Mouse (Mus musculus) CD8-positive naive resting alpha-beta T cell, adult 2 months (primary cell): ENCODE measurements around the gene Pex5l.

ENCODE experiments used
- DNase-seq, 2 experiments: peaks; one replicate each; pipeline ENCODE4 v3.0.0; 2022; ENCODE audit warnings: low read depth in 2 of 2, low spot score in 2 of 2

The Pex5l gene

DNA sequence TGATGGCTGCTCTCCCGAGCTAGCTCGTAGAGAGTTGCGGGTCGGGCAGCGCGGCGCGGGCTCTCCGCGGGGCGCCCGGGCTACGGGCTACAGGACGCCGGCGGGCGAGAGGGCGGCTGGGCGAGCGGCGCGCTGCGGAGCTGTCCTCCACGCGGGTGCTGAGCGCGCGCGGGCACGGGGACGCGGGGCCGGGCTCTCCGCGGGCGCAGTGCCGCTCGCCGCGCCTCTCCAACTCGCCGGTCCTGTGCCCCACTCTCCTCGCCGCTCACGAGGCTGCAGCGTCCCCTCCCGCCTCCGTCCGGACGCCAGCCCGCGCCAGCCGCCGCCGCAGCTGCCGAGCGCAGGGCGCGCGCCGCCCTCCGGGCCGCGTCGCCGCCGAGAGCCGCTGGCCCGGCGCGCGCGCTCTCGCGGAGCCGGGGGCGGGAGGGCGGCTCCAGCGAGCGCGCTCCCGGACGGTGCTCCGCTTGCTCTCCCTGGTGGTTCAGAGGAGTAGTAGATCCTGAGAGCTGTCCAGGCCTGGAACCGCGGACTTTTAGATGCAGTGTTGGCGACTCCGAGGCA is at the start of gene Pex5l:
Gene Pex5l (minus strand): TSS at position 347 of the 561 bp plus-strand sequence.
- DNase-seq = no peak

DNA sequence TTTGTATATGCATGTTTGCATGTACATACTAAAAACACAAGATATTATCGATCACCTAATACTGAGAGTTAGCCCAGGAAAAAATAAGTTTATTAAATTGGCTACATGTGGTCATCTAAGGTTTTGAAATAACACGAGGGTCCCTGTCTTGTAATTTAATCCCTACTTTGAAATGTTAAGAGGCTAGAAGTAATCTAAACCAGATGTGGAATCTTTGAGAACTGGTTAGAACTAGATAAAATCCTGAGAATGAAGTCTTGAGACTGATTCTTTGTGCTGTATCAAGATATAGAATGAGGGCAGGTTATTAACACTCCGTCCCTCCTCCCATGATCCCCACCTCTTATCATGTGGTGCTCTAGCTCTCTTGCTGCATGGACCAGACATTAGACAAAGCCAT is 22.1 kb upstream of the Pex5l start:
- DNase-seq = no peak

- DNase-seq = no peak
These were observed 20.8 kb upstream of the Pex5l start for GRCm38 (mm10) chr3:33163821-33164220.

- DNase-seq = no peak
These were observed 545 bp upstream of the Pex5l start for GRCm38 (mm10) chr3:33143592-33143991.

DNA sequence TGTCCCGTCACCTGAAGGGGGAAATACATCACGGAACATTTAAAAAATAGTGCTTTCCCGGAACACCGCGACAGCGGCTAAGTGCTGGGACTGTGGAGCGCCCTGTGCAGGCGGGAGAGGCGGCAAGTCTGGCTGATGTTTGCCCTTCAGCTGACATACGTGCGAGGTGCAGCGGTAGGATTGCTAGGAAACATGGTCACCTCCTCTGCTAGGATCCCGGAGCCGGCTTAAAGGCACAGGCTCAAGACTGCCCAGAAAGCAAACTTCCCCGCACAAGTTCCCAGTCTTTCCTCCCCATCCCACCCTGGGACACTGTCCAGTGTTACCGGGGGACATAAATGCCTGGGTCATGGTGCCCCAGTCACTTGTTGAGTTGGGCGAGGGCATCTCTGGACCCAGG is 649 bp downstream of the Pex5l start:
- DNase-seq = no peak

- no peak for DNase-seq
These were observed 13.1 kb downstream of the Pex5l start for GRCm38 (mm10) chr3:33129944-33130343.

GRCm38 (mm10) chr3:33124796-33125195 is 18.3 kb downstream of the Pex5l start:
- no peak for DNase-seq

- DNase-seq = no peak
These were observed 37.3 kb downstream of the Pex5l start for GRCm38 (mm10) chr3:33105785-33106184.

- no peak for DNase-seq
These were observed 39.5 kb downstream of the Pex5l start for GRCm38 (mm10) chr3:33103501-33103900.

DNA sequence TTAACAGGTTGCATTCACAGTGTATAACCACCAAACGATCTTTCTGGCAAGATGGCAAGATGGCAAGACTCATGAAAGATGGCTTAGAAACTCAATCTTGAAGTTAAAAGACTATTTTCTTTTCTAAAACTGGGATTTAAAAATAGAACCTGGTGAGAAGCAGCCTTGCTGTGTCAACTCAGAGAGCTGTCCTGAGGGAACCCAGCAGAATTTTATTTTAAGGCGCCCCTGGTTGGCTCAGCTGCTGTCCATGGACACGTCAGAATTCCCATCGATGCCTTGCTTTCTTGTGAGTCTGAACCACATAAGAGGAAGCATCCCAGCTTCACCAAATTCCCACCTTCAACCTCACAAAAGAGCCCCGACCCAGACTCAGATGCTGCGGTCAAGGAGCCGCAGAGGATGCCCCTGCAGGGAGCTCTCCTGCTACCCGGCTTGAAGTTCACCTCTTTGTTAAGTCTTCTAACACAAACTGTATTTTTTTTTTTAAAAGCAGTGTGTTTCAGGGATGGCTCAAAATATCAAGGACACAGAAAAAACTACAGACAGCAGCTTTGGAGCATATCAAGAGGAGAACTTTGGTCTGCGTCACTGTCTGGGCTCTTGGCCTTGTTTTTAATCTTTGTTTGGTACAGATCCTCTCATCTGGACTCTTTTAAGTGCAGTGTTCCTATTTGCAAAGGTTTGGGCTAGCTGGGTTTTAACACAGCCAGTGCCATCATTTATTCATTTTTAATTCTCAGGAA is 44.3 kb downstream of the Pex5l start:
- no peak for DNase-seq

- no peak for DNase-seq
These were observed 49.4 kb downstream of the Pex5l start for GRCm38 (mm10) chr3:33093646-33094045.

- no peak for DNase-seq
These were observed 53.0 kb downstream of the Pex5l start for GRCm38 (mm10) chr3:33090001-33090400.

- DNase-seq = no peak
These were observed 53.6 kb downstream of the Pex5l start for GRCm38 (mm10) chr3:33089470-33089869.

- DNase-seq = no peak
These were observed 54.8 kb downstream of the Pex5l start for GRCm38 (mm10) chr3:33088276-33088675.

- no peak for DNase-seq
These were observed 60.2 kb downstream of the Pex5l start for GRCm38 (mm10) chr3:33082806-33083338.

DNA sequence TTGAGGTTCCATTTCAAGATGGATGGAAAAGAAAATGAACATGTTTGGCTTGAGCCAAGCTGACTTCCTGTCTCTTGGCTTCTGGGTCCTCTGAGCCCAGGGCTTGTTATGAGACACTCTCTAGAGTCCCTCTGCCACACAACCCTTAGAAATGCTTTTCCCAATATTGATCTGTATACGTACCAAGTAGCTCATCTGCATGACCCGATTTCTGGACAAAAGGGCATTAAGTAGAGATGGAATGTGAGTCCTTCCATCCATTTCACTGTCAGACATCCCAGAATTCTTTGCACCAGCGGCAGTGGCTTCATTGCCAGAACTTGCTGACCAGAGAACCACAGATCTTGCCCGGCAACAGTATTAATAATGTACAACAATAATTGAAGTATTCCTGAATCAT is 61.3 kb downstream of the Pex5l start:
- no peak for DNase-seq

DNA sequence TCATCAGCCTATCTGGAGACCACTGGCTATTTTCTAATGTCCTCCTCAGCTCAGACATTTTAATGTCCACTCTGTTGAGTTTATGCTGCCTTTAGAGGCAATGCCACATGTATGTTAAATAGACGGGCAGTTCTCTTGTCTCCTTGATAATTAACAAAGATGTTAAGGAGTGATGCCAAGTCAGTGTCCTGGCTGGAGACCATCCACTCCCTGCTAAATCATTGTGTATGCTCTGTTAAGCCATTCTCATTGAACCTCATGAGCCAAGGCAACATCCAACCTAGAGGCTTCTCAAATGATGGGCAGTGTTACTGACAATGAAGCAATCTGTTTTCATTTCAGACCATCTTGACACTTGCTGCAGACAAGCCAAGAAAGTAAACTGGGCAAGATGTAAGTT is 63.4 kb downstream of the Pex5l start:
- no peak for DNase-seq

DNA sequence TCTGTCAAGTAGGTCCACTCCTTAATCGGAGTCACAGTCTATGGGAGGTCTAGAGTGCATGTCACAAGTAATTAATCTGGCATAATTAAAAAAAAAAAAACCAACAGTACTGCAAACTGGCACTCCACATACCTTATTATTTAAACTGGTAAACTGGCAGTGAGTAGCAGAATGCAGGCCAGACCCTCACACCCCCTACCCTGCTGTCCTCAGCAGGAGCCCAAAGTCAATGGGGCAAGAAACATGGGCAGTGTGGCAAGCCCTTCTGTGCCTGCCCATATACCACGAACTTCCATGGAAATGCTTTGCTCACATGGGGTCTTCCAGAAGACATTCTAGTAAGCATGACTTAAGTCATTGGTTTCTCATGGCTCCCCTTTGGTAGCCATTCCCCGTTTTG is 63.9 kb downstream of the Pex5l start:
- no peak for DNase-seq

GRCm38 (mm10) chr3:33075696-33076095 is 67.4 kb downstream of the Pex5l start:
- no peak for DNase-seq

DNA sequence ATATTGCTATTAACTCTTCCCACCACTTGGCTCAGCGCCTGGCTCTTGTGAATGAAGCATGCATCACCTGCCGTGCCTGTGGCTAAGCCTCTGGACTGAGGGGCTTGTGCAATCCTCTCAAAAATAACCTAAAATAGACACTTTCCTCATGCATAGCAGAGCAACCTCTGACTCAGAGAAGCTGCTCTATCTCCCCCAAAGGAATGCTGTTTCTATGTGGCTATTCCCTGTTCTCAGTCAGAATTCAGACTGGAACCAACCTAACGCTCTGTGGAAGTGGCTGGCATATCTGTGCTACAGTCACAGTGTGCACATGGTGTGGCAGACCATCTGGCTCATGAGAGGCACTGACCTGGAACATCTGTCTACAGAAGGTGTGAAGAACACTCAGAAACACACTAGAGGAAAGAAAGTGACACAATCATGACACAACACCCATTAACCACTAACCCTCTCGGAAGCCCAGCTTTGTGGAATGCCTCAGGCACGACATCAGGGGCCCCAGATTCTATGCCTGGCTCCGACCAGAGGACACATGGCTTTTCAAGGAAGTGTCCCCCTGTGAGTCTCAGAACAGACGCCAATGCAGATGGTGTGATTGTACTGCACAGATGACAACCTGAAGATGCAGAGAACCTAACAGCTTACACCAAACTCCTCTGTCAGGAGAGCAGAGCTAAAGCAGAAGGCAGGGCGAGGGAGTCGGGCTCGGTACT is 68.6 kb downstream of the Pex5l start:
- no peak for DNase-seq

DNA sequence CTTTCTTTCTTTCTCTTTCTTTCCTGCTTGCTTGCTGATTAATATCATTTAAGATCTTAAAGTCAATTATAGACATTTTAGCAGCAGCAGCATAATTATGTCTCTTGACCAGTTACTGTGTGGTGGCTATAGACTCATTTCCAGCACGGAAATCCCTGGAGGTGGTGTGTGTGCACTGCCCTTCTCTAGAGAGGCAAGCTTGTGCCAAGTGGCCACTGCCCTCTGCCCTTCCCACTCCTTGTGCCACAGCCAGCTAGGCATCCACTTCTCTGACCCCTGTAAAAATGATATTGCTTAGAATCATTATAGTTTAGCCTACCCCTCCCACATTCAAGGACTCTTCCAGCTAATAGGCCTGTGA is 69.2 kb downstream of the Pex5l start:
- DNase-seq = no peak

- no peak for DNase-seq
These were observed 72.3 kb downstream of the Pex5l start for GRCm38 (mm10) chr3:33070771-33071170.
